Mouse (Mus musculus): ENCODE measurements around the gene Zfpm1. TPM values are rescaled to one million over a fixed set of nuclear protein-coding genes. Genes with fewer than 3 reads are reported as not detected.

Zfpm1 gene
- polyA plus RNA-seq, 2 experiments, result 2.1 to 10.4 TPM

DNA sequence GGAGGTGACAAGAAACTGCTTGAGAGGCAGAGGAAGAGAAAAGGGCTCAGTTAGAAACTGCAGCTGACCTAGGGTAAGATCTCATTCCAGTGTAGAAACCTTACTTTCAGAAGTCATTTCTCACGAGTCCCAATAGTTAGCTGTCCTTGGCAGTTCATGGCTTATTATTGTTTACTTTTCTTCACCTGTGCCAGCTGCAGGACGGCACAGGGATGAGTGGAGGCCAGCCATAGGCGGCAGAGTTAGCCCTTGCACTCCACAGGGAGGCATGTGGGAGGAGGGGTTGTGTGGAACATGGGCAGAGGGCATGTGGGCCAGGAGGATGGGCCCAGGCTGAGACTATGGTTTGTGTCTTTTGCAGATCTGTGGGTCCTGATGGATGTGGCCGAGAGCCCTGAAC lies 101.1 kb downstream of the Zfpm1 start:
- TF ChIP-seq POLR2A (IDR thresholded peaks at IDR 0.05; ENCODE audit: borderline replicate concordance, extremely low read depth, insufficient read depth, insufficient read length), result no peak
- Histone ChIP-seq H3K9ac (ENCODE audit: low read depth, low read length, severe bottlenecking) (no peak overlapping the region), H3K4me3 (replicated peaks; ENCODE audit: low read length) (no peak overlapping the region), H3K27ac (replicated peaks; ENCODE audit: low read depth, low read length) (no peak overlapping the region), H3K9me3 (ENCODE audit: control insufficient read depth, low read length) (no peaks in the 10 kb centered on the region), H3K4me2 (replicated peaks; ENCODE audit: low read depth, low read length, severe bottlenecking) (no peak overlapping the region), H3K36me3 (ENCODE audit: control insufficient read depth, insufficient read depth, low read length) (peaks cover 73% of the 10 kb centered on the region), H3K27me3 (ENCODE audit: control insufficient read depth, insufficient read depth, low read length) (no peaks in the 10 kb centered on the region), H3K4me1 (ENCODE audit: control insufficient read depth, insufficient read depth, low read length) (peaks cover under 1% of the 10 kb centered on the region; the same call in 1 of the 2 replicates)
- no peak for DNase-seq (ENCODE audit: low spot score)
- 92% methylated on average over 4 of the region's 4 CpGs for WGBS
- ATAC-seq (ENCODE audit: low FRiP score, low read depth), result no peak

Other genes starting within 250 kb of the Zfpm1 start
- 1.7 and 3.2 TPM in 2 replicates for gene Trhr2, start 78.6 kb downstream of the Zfpm1 start, polyA plus RNA-seq (2012; rRNA removed)
- 0.25 TPM in 1 of 2 replicates, not detected in the other for gene Trhr2, start 78.6 kb downstream of the Zfpm1 start, polyA plus RNA-seq (2014; fragmentation: Nextera tagmentation; extraction: Ambion mirVana)
- gene Zc3h18, start 94.5 kb downstream of the Zfpm1 start, polyA plus RNA-seq (2012; rRNA removed), result 50.9 and 58.1 TPM in 2 replicates
- 31.3 and 38.5 TPM in 2 replicates for gene Zc3h18, start 94.5 kb downstream of the Zfpm1 start, polyA plus RNA-seq (2014; fragmentation: Nextera tagmentation; extraction: Ambion mirVana)
- 0.49 and 0.92 TPM in 2 replicates for gene Il17c, start 139.9 kb downstream of the Zfpm1 start, polyA plus RNA-seq (2012; rRNA removed)
- gene Il17c, start 139.9 kb downstream of the Zfpm1 start, polyA plus RNA-seq (2014; fragmentation: Nextera tagmentation; extraction: Ambion mirVana), result not detected in 2 replicates
- 108 and 131 TPM in 2 replicates for gene Cyba, start 150.8 kb downstream of the Zfpm1 start, polyA plus RNA-seq (2012; rRNA removed)
- gene Cyba, start 150.8 kb downstream of the Zfpm1 start, polyA plus RNA-seq (2014; fragmentation: Nextera tagmentation; extraction: Ambion mirVana), result 183 and 188 TPM in 2 replicates
- gene Mvd, start 161.3 kb downstream of the Zfpm1 start, polyA plus RNA-seq (2012; rRNA removed), result 42.3 and 50.1 TPM in 2 replicates
- 30.9 and 38.2 TPM in 2 replicates for gene Mvd, start 161.3 kb downstream of the Zfpm1 start, polyA plus RNA-seq (2014; fragmentation: Nextera tagmentation; extraction: Ambion mirVana)
- gene Snai3, start 178.6 kb downstream of the Zfpm1 start, polyA plus RNA-seq (2012; rRNA removed), result 2.1 and 2.5 TPM in 2 replicates
- 1.2 and 2.1 TPM in 2 replicates for gene Snai3, start 178.6 kb downstream of the Zfpm1 start, polyA plus RNA-seq (2014; fragmentation: Nextera tagmentation; extraction: Ambion mirVana)
- 80.1 and 103 TPM in 2 replicates for gene Rnf166, start 193.9 kb downstream of the Zfpm1 start, polyA plus RNA-seq (2012; rRNA removed)
- 47.0 and 49.5 TPM in 2 replicates for gene Rnf166, start 193.9 kb downstream of the Zfpm1 start, polyA plus RNA-seq (2014; fragmentation: Nextera tagmentation; extraction: Ambion mirVana)
- gene Ctu2, start 194.0 kb downstream of the Zfpm1 start, polyA plus RNA-seq (2012; rRNA removed), result 57.1 and 59.5 TPM in 2 replicates
- gene Ctu2, start 194.0 kb downstream of the Zfpm1 start, polyA plus RNA-seq (2014; fragmentation: Nextera tagmentation; extraction: Ambion mirVana), result 49.5 and 64.3 TPM in 2 replicates

All from limb, embryonic 14.5 days (tissue).